Mouse (Mus musculus): ENCODE data around the gene Fbxw4. TPM values are rescaled to one million over a fixed set of nuclear protein-coding genes. Genes with fewer than 3 reads are reported as not detected.

Fbxw4 gene
- polyA plus RNA-seq, 1 experiment, result not detected

GRCm38 (mm10) chr19:45544925-45545321, 115.2 kb downstream of the Fbxw4 start:
- Histone ChIP-seq H3K27ac (ENCODE audit: insufficient read depth, low read depth, low read length) (no peak overlapping the region), H3K4me1 (ENCODE audit: control insufficient read depth, insufficient read depth, low read length) (peaks cover 26% of the 10 kb centered on the region), H3K4me3 (ENCODE audit: insufficient read depth, low read depth, low read length) (peak overlapping the region; percentile 28)
- under 1% methylated on average over 30 of the region's 30 CpGs for WGBS
- no peak for TF ChIP-seq POLR2A (IDR thresholded peaks at IDR 0.05; ENCODE audit: insufficient read depth, low read depth, low read length)
- TF ChIP-seq CTCF (IDR thresholded peaks at IDR 0.05; ENCODE audit: insufficient read depth, low read depth, low read length), result peak; percentile 96

DNA sequence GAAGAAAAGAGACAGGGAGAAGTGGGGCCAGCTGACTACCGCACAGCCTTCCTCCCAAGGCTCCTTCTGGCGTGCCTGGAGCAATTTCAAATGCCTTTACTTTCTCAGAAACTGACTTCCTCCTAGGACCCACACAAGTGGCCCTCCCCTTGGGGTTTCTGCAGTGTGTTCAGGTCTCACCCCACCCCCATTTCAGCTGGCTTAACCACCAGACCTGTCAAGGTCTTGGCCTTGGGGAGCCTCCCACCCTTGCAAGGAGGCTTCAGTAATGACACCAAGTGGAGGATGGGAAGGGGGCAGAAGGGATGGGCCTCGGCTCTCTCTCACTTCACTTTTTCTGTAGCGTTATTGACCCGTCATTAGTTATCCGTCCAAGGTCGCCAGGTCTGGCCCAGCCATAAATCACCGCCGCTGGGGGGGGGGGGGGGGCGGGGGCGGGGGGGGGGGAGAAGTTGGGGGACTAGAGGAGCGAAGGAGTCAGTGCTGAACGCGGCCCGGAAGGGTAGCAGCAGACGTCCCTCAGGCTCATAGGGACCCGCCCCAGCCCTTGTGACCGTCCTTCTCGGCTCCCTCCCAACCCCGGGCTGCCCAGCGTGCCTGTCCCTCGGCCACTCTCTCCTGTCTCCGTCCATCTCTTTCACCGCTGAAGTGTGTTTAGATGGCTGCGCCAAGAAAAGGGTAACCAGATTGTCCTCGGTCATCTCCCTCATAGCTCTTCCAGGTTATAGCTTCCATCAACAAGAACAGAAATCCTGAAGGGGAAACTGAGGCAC, 115.8 kb downstream of the Fbxw4 start:
- H3K4me3 ChIP-seq (ENCODE audit: insufficient read depth, low read depth, low read length), result peak overlapping the region; percentile 28
- H3K27ac ChIP-seq (ENCODE audit: insufficient read depth, low read depth, low read length), result no peak overlapping the region
- 3% methylated on average over 21 of the region's 26 CpGs for WGBS
- TF ChIP-seq CTCF (IDR thresholded peaks at IDR 0.05; ENCODE audit: insufficient read depth, low read depth, low read length) (0 out of 2 replicates have a peak, but pooled peaks have one; percentile 9), POLR2A (IDR thresholded peaks at IDR 0.05; ENCODE audit: insufficient read depth, low read depth, low read length) (no peak)
- H3K4me1 ChIP-seq (ENCODE audit: control insufficient read depth, insufficient read depth, low read length), result peaks cover 26% of the 10 kb centered on the region

DNA sequence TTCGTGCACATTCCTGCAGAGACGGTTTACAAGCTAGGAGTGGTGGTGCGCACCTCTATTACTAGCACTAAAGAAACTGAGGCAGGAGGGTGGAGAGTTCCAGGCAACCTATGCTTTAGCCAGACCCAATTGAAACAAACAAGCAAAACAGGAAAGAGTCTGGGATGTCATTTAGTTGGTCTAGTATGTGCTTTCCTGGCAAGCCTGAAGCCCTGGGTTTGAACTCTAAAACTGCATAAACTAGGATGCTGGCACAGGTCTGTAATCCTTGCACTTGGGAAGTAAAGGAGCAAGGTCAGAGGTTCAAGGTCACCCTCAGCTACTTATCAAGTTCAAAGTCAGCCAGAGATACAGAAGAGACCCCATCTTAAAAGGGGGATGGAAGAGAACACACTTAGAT, 118.1 kb downstream of the Fbxw4 start:
- WGBS, result 33% methylated on average over 3 of the region's 3 CpGs
- H3K4me1 ChIP-seq (ENCODE audit: control insufficient read depth, insufficient read depth, low read length), result peaks cover 26% of the 10 kb centered on the region
- no peak for TF ChIP-seq CTCF (IDR thresholded peaks at IDR 0.05; ENCODE audit: insufficient read depth, low read depth, low read length)
- no peak for TF ChIP-seq POLR2A (IDR thresholded peaks at IDR 0.05; ENCODE audit: insufficient read depth, low read depth, low read length)
- peak overlapping the region; percentile 43 for H3K4me3 ChIP-seq (ENCODE audit: insufficient read depth, low read depth, low read length)
- no peak overlapping the region for H3K27ac ChIP-seq (ENCODE audit: insufficient read depth, low read depth, low read length)

DNA sequence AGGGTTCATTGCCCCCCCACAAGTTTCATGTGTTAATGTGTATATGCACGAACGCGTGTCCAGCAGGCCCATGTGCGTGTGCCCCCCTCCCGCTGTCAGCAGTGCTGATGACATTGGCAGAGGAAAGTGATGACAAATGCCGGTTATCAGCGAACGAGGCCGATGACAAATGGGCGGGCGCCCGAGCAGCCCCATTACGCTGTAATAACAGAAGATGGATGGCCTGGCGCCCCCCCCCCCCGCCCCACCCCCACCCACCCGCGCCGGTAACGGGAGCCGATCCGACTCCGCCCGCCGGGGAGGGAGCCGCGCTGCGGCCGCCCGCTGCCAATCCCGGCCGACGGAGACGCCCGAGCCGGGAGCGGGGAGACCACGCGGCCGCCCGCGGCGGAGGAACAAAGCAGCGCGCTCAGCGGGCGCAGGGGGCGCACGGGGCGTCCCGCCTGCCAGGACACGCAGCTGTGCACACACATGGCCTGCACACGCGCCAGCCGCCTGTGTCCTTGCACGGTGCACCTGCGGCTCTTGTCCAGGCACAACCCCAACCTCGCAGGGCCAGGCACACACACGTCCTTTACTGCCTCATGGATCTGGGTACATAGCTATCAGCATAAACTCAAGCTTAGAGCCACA, 118.6 kb downstream of the Fbxw4 start:
- Histone ChIP-seq H3K27ac (ENCODE audit: insufficient read depth, low read depth, low read length) (no peak overlapping the region), H3K4me3 (ENCODE audit: insufficient read depth, low read depth, low read length) (peak overlapping the region; percentile 43), H3K4me1 (ENCODE audit: control insufficient read depth, insufficient read depth, low read length) (peaks cover 26% of the 10 kb centered on the region)
- no peak for TF ChIP-seq CTCF (IDR thresholded peaks at IDR 0.05; ENCODE audit: insufficient read depth, low read depth, low read length)
- TF ChIP-seq POLR2A (IDR thresholded peaks at IDR 0.05; ENCODE audit: insufficient read depth, low read depth, low read length), result no peak
- WGBS, result 1% methylated on average over 37 of the region's 58 CpGs

- TF ChIP-seq POLR2A (IDR thresholded peaks at IDR 0.05; ENCODE audit: insufficient read depth, low read depth, low read length) (no peak), CTCF (IDR thresholded peaks at IDR 0.05; ENCODE audit: insufficient read depth, low read depth, low read length) (no peak)
- H3K4me3 ChIP-seq (ENCODE audit: insufficient read depth, low read depth, low read length), result peak overlapping the region; percentile 20; the same call in 1 of the 2 replicates
- no peak overlapping the region for H3K27ac ChIP-seq (ENCODE audit: insufficient read depth, low read depth, low read length)
- 24% methylated on average over 8 of the region's 8 CpGs for WGBS
- H3K4me1 ChIP-seq (ENCODE audit: control insufficient read depth, insufficient read depth, low read length), result peaks cover 26% of the 10 kb centered on the region
Observed at GRCm38 (mm10) chr19:45540657-45541408, 119.3 kb downstream of the Fbxw4 start.

GRCm38 (mm10) chr19:45537505-45537904, 122.6 kb downstream of the Fbxw4 start:
- Histone ChIP-seq H3K27ac (ENCODE audit: insufficient read depth, low read depth, low read length) (no peak overlapping the region), H3K4me1 (ENCODE audit: control insufficient read depth, insufficient read depth, low read length) (peaks cover 24% of the 10 kb centered on the region), H3K4me3 (ENCODE audit: insufficient read depth, low read depth, low read length) (no peak overlapping the region)
- WGBS, result 71% methylated on average over 1 of the region's 1 CpGs
- TF ChIP-seq POLR2A (IDR thresholded peaks at IDR 0.05; ENCODE audit: insufficient read depth, low read depth, low read length) (no peak), CTCF (IDR thresholded peaks at IDR 0.05; ENCODE audit: insufficient read depth, low read depth, low read length) (0 out of 2 replicates have a peak, but pooled peaks have one; percentile 6)

GRCm38 (mm10) chr19:45535929-45536328, 124.2 kb downstream of the Fbxw4 start:
- Histone ChIP-seq H3K4me1 (ENCODE audit: control insufficient read depth, insufficient read depth, low read length) (peaks cover 16% of the 10 kb centered on the region), H3K4me3 (ENCODE audit: insufficient read depth, low read depth, low read length) (no peak overlapping the region), H3K27ac (ENCODE audit: insufficient read depth, low read depth, low read length) (no peak overlapping the region)
- no peak for TF ChIP-seq CTCF (IDR thresholded peaks at IDR 0.05; ENCODE audit: insufficient read depth, low read depth, low read length)
- no peak; the same call in 1 of the 2 replicates for TF ChIP-seq POLR2A (IDR thresholded peaks at IDR 0.05; ENCODE audit: insufficient read depth, low read depth, low read length)
- WGBS, result 61% methylated on average over 6 of the region's 6 CpGs

- 82% methylated on average over 8 of the region's 8 CpGs for WGBS
- TF ChIP-seq CTCF (IDR thresholded peaks at IDR 0.05; ENCODE audit: insufficient read depth, low read depth, low read length), result no peak
- no peak for TF ChIP-seq POLR2A (IDR thresholded peaks at IDR 0.05; ENCODE audit: insufficient read depth, low read depth, low read length)
- no peak overlapping the region for H3K27ac ChIP-seq (ENCODE audit: insufficient read depth, low read depth, low read length)
Observed at GRCm38 (mm10) chr19:45535214-45535735, 124.8 kb downstream of the Fbxw4 start.

More at GRCm38 (mm10) chr19:45535214-45535735, 124.8 kb downstream of the Fbxw4 start:
- Histone ChIP-seq H3K4me1 (ENCODE audit: control insufficient read depth, insufficient read depth, low read length) (peaks cover 10% of the 10 kb centered on the region), H3K4me3 (ENCODE audit: insufficient read depth, low read depth, low read length) (no peak overlapping the region)
